Mouse (Mus musculus) spleen, adult 2 months (tissue): ENCODE data around the gene Grik3.

Experiments used
- CTCF ChIP-seq: fragments of 200-500 bp; IDR thresholded peaks from 2 replicates; pipeline ENCODE4 v1.5.1; 2011; ENCODE audit warnings: mild to moderate bottlenecking, inconsistent platforms; ENCODE audit not compliant: insufficient read depth, insufficient read length, insufficient replicate concordance; ENCODE audit errors: extremely low read depth
- POLR2A ChIP-seq: fragments of 200-500 bp; IDR thresholded peaks from 2 replicates; pipeline ENCODE4 v1.6.1; 2011; ENCODE audit warnings: low read depth, low read length, inconsistent platforms

DNA sequence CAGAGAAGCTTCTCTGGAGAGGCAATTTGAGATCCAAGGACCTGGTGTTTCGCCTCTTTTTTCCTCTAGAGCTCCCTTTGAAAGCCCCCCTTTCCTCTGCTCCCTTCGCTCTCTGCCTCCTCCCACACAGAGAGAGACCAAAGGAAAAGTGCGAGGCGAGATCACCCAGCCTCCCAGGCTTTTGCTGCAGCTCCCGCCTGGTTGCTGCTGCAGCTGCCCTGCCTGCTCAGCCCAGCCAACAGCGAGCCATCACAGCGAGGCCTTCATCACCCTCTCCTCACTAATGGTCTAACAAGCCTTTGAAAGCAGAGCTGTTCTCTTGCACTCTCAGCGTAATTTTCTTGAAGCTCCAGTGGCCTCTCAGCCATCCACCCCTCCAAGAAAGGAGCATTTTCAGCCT is 196.6 kb downstream of the Grik3 start:
- TF ChIP-seq POLR2A (no peak), CTCF (no peak)
